Mouse (Mus musculus) E14TG2a.4 (cell line): ENCODE results near the gene Cyp2d22.

Source experiments
- CTCF ChIP-seq: conservative IDR thresholded peaks from 2 replicates; pipeline ENCODE4 v1.5.1; 2014; ENCODE audit warnings: low read length
- POU5F1 ChIP-seq: IDR thresholded peaks from 2 replicates; pipeline ENCODE4 v1.6.1; 2014; ENCODE audit warnings: low read length, borderline replicate concordance

DNA sequence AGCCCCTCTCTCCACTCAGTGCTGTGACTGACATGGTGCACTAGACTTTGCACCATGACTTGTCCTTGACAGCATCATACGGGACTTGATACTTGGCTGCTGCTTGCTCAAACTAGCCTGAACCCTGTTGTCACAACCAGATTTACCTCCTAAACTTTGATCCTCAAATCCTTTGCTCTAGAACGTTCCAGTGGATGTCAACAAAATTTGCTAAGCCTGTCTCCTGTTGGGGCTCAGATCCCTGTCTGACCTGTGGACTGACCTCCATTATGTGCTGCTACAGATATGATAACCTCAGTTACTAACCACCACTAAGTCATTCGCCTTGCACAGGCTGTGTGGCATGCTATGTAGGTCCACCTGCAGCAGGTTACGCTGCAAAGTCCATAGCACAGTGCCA is 42.9 kb upstream of the Cyp2d22 start:
- TF ChIP-seq CTCF (no peak), POU5F1 (no peak)
